Mouse (Mus musculus): ENCODE measurements around the gene Clcn1. TPM values are rescaled to one million over a fixed set of nuclear protein-coding genes. Genes with fewer than 3 reads are reported as not detected.

Clcn1 gene
- polyA plus RNA-seq, 2 experiments from 2014 or later = not detected

GRCm38 (mm10) chr6:42350968-42351775, 64.7 kb downstream of the Clcn1 start:
- ATAC-seq = no peak

GRCm38 (mm10) chr6:42351776-42352485, 65.4 kb downstream of the Clcn1 start:
- no peak for ATAC-seq

- no peak for ATAC-seq
These were observed 66.0 kb downstream of the Clcn1 start for GRCm38 (mm10) chr6:42352486-42352846.

GRCm38 (mm10) chr6:42353180-42353579, 66.7 kb downstream of the Clcn1 start:
- no peak for ATAC-seq

GRCm38 (mm10) chr6:42354076-42355019, 67.9 kb downstream of the Clcn1 start:
- no peak for ATAC-seq

- no peak for ATAC-seq
These were observed 68.9 kb downstream of the Clcn1 start for GRCm38 (mm10) chr6:42355366-42355765.

GRCm38 (mm10) chr6:42355794-42356600, 69.5 kb downstream of the Clcn1 start:
- ATAC-seq = no peak

- ATAC-seq = no peak
These were observed 70.4 kb downstream of the Clcn1 start for GRCm38 (mm10) chr6:42356913-42357312.

- ATAC-seq = no peak
These were observed 71.4 kb downstream of the Clcn1 start for GRCm38 (mm10) chr6:42357901-42358300.

- ATAC-seq = no peak
These were observed 72.4 kb downstream of the Clcn1 start for GRCm38 (mm10) chr6:42358901-42359300.

GRCm38 (mm10) chr6:42359364-42360147, 73.1 kb downstream of the Clcn1 start:
- ATAC-seq = no peak

- no peak for ATAC-seq
These were observed 73.9 kb downstream of the Clcn1 start for GRCm38 (mm10) chr6:42360231-42360840.

GRCm38 (mm10) chr6:42361041-42361895, 74.8 kb downstream of the Clcn1 start:
- ATAC-seq = no peak

- ATAC-seq = no peak
These were observed 75.6 kb downstream of the Clcn1 start for GRCm38 (mm10) chr6:42362074-42362473.

GRCm38 (mm10) chr6:42362497-42362896, 76.0 kb downstream of the Clcn1 start:
- no peak for ATAC-seq

- no peak for ATAC-seq
These were observed 76.5 kb downstream of the Clcn1 start for GRCm38 (mm10) chr6:42362974-42363373.

GRCm38 (mm10) chr6:42364066-42364465, 77.6 kb downstream of the Clcn1 start:
- no peak for ATAC-seq

- no peak for ATAC-seq
These were observed 78.1 kb downstream of the Clcn1 start for GRCm38 (mm10) chr6:42364607-42365006.

- no peak for ATAC-seq
These were observed 78.7 kb downstream of the Clcn1 start for GRCm38 (mm10) chr6:42365215-42365614.
